Mouse (Mus musculus) left cerebral cortex, postnatal 36 days (tissue): ENCODE results near the gene Vmn1r227. TPM values are rescaled to one million over a fixed set of nuclear protein-coding genes. Genes with fewer than 3 reads are reported as not detected.

ENCODE experiments used
- DNase-seq, 2 experiments: peaks; one replicate each; pipeline ENCODE4 v3.0.0; 2021 to 2022; ENCODE audit warnings: low spot score in 2 of 2, mixed read lengths in 1 of 2
- intact Hi-C: fragments of 180-260 bp; cut with DNase I; formaldehyde crosslinking; loops from one replicate; pipeline ENCODE4 v1.15.1; 2025
- total RNA-seq, 2 experiments: library from RNA; stranded (reverse); gene quantifications; 2 replicates each; pipeline ENCODE4 v1.2.3; 2021

Gene Vmn1r227
- total RNA-seq: not detected

GRCm38 (mm10) chr17:20729543-20729942 is at the start of gene Vmn1r227:
TSS of gene Vmn1r227 (plus strand) at chr17:20729843.
- intact Hi-C loops: no loop called here

DNA sequence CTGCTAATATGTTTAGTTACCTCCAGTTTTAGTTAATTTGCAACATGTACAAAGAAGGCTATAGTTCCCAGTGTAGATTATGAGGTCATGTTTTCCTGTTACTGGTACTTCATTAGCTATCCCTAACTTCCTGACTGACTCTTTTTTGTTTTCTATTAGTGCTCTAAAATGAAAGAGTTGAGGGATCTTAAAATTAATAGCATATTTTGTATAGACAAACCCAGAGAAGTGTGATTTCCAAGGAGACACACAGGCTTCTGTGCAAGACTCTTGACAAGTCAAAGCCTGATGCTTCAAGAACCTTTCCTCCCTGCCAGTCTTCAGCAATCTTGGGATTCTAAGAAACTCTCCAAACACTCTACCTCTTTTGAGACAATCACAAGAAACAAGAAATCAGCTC is 47.1 kb upstream of the Vmn1r227 start, which contains the start of gene Vmn1r226:
Gene Vmn1r226 (plus strand): TSS at position 301 of the 400 bp plus-strand sequence.
- intact Hi-C loops: no loop called here
- DNase-seq: no peak

More at GRCm38 (mm10) chr17:20729543-20729942, at the start of gene Vmn1r227:
- no peak for DNase-seq

DNA sequence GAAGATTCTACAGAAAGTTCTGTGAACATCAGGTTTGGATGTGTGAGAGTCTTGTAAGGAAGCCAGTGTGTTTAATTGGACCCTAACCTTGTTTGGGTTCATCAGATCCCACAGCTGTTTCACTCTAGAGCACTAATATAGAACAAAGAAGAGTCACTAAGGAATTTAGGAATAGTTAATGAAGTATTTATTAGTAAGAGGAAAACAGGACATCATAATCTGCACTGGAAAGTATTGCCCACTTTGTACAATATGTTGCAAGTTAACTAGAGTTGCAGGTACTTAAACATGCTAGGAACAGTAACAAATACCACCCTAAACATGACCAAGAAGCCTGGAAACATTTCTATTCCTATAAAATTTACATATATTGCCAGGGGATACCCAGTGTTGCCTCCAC is 56.4 kb downstream of the Vmn1r227 start, which contains the start of gene Vmn1r228:
Gene Vmn1r228 (minus strand): TSS at position 101 of the 400 bp plus-strand sequence.
- no peak for DNase-seq
- intact Hi-C loops: no loop called here

Other genes with a start within 250 kb of the Vmn1r227 start
- under 1 TPM in 1 of 2 experiments, not detected in 1; 0.07 TPM for gene Vmn2r108, start 248.5 kb upstream of the Vmn1r227 start, total RNA-seq
- not detected for gene Vmn1r225, start 231.7 kb upstream of the Vmn1r227 start, total RNA-seq
- gene Vmn2r109, start 165.1 kb upstream of the Vmn1r227 start, total RNA-seq: not detected
- not detected for gene Vmn2r110, start 133.4 kb upstream of the Vmn1r227 start, total RNA-seq
- gene Fpr-rs3, start 105.0 kb upstream of the Vmn1r227 start, total RNA-seq: not detected
- gene Vmn1r226, start 47.0 kb upstream of the Vmn1r227 start, total RNA-seq: not detected
- not detected for gene Vmn1r228, start 56.3 kb downstream of the Vmn1r227 start, total RNA-seq
- under 1 TPM in 1 of 2 experiments, not detected in 1; 0.14 TPM for gene Vmn1r229, start 81.7 kb downstream of the Vmn1r227 start, total RNA-seq
- gene Vmn1r230, start 110.6 kb downstream of the Vmn1r227 start, total RNA-seq: not detected
- not detected for gene Vmn1r231, start 175.2 kb downstream of the Vmn1r227 start, total RNA-seq
- gene Vmn1r232, start 189.9 kb downstream of the Vmn1r227 start, total RNA-seq: not detected
- 100 to 1,000 TPM; 535 to 639 TPM for gene Ppp2r1a, start 215.5 kb downstream of the Vmn1r227 start, total RNA-seq